Mouse (Mus musculus) cortical plate, adult 2 months (tissue): Measurements from ENCODE around the gene Gm11756.
"Not testable (repeated sequence)": the region's sequence is repeated elsewhere in the genome, so short reads cannot be mapped to it uniquely, and the experiment has no call there.

Experiments
- CTCF ChIP-seq: fragments of 200-500 bp; IDR thresholded peaks from 2 replicates; pipeline ENCODE4 v1.5.1; 2011; ENCODE audit warnings: mild to moderate bottlenecking, control low read depth, low read length; ENCODE audit not compliant: insufficient read depth; ENCODE audit errors: extremely low read depth
- POLR2A ChIP-seq: fragments of 200-500 bp; IDR thresholded peaks from 2 replicates; pipeline ENCODE4 v1.6.1; 2011; ENCODE audit warnings: mild to moderate bottlenecking, low read length, control low read depth; ENCODE audit not compliant: insufficient read depth; ENCODE audit errors: extremely low read depth

GRCm38 (mm10) chr4:73891012-73891411, 29.5 kb downstream of the Gm11756 start, which contains the start of gene Gm11757:
- TF ChIP-seq CTCF, POLR2A: not testable (repeated sequence)
